Mouse (Mus musculus): ENCODE data around the gene Comp. TPM values are rescaled to one million over a fixed set of nuclear protein-coding genes. Genes with fewer than 3 reads are reported as not detected.
A peak's percentile ranks its signal among the peaks of the same experiment; 100 is the strongest.

Comp gene
- total RNA-seq (2021) = 1 to 10 TPM; 4.6 to 9.3 TPM
- long read RNA-seq, experiment 1, transcript Comp-201 (19 exons, 2,416 nt) = major isoform, 6 of 7 reads
- long read RNA-seq, experiment 1, partial matches to known transcripts = 1 of 7 reads
- long read RNA-seq, experiment 1, other reads (novel, unspliced or antisense) = 0 of 7 reads
- long read RNA-seq, experiment 2, transcript Comp-201 (19 exons, 2,416 nt) = major isoform, 14 of 16 reads
- long read RNA-seq, experiment 2, partial matches to known transcripts = 0 of 16 reads
- long read RNA-seq, experiment 2, other reads (novel, unspliced or antisense) = 2 of 16 reads

DNA sequence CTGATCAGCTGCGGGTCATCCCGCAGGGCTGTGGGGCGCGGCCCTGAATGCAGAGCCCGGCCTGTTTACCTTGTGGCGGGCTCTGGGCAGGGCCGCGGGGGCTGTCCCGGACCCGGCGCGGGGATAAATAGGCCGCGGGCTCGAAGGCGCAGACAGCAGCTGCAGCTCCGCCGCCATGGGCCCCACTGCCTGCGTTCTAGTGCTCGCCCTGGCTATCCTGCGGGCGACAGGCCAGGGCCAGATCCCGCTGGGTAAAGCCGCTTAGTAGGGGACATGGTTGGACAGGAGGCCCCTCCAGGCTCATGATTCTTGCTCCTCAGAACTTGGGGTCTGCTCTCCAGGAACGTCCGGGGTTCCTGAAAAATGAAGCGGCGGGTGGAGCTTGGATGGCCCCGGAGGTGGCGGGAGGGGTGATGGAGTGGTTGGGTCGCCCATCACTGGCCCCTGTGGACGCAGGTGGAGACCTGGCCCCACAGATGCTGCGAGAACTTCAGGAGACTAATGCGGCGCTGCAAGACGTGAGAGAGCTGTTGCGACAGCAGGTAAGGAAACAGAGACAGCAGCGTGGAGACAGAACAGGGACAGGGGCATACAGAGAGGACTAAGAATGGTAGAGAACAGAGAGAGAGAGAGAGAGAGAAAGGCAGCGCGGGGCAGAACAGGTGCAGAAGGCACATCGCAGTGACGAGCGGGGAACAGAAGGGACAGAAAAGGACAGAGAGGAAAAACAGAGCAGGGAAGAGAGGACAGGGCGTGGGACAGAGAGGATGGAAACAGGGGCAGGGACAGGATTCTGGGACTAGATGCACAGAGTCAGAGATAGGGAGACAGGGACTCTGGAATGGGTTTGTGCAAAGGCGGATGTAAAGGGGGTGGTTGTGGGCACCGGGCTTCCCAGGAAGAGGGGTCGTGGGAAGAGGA lies at the start of gene Comp:
Gene Comp, plus strand, starts transcription at position 162 of the 921 bp plus-strand sequence.
- no peak for DNase-seq (ENCODE audit: low spot score in 2 of 2)

DNA sequence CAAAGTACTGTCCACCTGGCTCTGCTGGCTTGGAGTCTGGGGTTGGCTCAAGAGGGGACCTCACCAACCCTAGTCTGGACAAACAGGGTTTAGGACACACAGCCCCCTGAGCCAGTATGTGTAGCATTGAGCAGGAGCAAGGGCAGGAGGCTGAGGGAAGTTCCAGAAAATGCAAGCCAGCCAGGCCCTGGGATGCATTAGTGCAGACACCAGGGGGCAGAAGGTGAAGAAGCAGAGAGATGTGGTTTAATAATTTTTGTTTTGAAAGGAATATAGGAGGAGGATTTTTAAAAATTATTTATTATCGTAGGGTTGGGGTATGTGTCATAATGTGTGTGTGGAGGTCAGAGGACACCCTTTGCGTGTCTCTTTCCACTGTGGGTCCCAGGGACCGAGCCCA lies 49.6 kb upstream of the Comp start:
- DNase-seq (ENCODE audit: low spot score in 2 of 2) = no peak

DNA sequence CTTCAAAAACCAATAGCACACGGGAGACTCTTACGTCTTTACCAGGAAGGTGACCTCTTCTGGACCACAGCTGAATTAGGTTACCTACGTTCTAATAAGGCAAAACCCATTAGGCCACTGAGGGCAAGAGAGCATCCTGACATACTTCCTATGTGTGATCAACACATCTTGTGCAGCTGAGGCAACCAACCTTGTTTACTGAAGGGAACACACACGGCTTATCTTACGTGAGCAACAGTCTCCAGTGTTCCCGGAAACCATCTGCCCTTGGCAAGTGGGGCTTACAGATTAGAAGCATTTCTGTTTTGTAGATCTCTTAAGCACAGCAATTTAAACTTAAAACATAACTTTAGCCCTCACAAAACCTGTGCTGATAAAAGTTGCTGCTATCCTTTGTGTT lies 45.8 kb upstream of the Comp start:
- no peak for DNase-seq (ENCODE audit: low spot score in 2 of 2)

DNA sequence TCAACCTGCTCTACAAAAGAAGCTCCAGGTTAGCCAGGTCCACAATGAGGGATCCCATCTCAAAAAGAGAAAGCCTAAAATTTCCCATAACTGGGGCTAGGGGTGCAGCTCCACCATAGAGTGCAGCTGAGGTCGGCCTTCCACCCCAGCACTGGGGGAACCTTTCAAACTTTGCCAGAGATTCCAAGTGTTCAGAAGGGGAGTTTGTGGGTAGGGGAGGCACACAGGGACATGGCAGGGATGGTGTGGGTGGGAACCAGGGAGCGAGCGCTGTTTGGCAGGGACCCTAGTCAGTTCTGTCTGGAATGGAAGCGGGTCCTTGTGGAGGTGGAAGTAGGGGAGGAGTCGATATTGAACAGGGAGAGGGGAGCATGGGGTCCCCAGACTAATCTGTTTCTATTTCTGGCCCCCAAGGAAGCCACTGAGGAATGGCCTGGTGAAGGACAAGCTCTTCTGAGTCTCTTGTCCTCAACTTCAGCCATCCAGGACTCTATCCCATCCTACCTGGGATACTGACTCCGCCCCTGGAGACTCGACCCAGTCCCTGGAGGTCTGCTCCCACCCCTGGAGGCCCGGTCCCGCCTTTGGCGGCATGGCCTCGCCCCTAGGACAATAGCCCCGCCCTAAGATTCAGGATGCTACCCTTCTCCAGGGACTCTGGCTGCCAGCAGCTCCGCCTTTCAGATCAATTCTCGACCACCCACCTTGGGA lies 44.1 kb upstream of the Comp start, which contains the start of gene Gdf1:
Gene Gdf1, plus strand, starts transcription at position 694 of the 711 bp plus-strand sequence.
- DNase-seq (ENCODE audit: low spot score in 2 of 2) = no peak

DNA sequence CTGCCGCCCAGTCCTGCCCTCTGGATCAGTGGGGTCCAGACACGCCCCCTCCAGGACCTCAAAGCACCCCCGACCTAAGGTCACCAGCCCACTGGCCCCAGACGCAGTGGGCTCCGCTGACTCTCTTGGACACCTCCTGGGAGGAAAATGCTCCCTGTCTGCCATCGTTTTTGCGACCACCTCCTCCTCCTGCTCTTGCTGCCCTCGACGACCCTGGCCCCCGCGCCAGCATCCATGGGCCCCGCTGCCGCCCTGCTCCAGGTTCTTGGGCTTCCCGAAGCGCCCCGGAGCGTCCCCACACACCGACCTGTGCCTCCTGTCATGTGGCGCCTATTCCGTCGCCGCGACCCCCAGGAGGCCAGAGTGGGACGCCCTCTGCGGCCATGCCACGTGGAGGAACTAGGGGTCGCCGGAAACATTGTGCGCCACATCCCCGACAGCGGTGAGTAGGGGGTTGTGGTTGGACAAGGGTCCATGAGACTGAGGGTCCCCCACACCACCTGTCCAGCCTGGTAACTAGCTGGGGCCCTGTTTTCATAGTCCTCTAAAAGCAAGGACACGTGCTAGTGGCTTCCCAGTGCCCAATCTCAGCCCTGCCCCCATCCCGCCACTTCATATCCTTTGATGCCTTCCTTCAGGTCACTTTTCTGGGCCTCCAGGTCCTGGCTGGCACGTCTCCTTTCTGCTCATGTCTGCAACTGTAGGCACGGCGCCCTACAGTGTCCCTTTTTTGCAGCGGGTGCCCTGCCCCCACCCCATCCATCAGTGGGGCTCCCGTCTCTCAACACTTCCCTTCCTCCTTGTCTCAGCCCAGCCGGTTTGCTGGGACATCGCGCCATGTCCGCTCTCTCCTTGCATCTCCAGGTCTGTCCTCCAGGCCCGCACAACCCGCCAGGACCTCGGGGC lies 43.3 kb upstream of the Comp start:
- DNase-seq (ENCODE audit: low spot score in 2 of 2) = no peak

DNA sequence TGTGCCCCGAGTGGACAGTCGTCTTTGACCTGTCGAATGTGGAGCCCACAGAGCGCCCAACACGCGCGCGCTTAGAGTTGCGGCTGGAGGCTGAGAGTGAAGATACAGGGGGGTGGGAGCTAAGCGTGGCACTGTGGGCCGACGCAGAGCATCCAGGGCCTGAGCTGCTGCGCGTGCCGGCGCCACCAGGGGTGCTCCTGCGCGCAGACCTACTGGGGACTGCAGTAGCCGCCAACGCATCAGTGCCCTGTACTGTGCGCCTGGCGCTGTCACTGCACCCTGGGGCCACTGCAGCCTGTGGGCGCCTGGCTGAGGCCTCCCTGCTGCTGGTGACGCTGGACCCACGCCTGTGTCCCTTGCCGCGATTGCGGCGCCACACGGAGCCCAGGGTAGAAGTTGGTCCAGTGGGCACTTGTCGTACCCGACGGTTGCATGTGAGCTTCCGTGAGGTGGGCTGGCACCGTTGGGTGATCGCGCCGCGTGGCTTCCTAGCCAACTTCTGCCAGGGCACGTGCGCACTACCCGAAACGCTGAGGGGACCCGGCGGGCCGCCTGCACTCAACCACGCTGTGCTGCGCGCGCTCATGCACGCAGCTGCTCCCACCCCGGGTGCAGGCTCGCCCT lies 42.5 kb upstream of the Comp start:
- peak in 1 of 2 experiments; percentile 53 for DNase-seq (ENCODE audit: low spot score in 2 of 2)

DNA sequence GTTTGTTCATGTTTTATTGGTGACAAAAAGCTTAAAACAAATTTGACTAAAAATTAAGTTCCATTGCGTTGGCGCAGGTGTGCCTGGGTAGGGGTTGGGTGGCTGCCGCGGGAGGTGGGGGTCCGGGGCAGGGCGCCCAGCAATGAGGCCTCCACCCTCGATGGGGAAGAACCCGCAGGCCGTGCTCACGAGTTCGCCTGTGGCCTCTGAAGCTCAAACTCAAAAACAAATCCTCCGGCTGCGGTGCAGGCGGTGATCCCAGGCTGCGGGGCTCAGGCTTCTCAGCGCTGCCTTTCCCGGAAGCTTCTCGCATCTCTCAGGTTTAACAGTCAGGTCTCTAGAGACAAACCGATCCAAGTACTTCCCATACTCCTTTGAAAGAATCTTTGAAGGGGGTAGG lies 41.8 kb upstream of the Comp start:
- DNase-seq (ENCODE audit: low spot score in 2 of 2) = no peak

DNA sequence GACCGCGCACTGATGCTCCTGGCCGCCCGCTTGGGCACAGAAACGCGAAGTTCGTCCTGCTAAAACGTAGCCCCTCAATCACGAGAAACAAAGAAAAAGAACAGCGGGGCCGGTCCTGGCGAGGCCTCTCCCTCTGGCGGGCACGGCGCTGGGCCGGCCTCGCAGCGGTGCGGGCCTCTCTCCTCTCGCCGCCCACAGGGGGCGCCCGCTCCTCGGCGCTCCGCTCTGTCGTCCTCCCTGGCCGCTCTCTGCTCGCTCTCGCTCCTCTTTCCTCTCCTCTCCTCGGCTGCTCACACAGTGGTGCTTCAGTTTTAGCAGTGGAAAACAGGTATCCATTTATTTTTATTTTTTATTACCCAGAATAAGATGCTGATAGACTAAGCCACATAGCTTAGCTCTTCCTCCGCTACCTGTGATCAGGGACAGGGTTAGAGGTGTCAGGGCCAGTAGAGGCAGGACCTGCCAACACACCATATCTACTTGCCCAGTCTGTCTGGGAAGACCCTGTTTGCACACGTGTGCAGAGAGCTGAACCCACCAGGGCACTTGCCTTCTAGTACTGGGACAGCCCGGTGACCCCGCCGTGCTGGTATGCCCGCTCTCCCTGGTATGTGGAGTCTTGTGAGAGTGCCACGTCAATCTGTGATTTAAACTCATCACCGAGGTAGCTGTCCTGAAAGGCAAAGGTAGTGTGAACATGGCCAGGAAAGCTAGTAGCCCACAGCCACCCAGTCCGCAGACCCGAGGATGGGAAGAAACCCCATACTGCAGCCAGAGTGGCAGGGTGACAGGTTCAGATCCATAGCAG lies 41.1 kb upstream of the Comp start:
- peak; percentile 74 to 79 for DNase-seq (ENCODE audit: low spot score in 2 of 2)

DNA sequence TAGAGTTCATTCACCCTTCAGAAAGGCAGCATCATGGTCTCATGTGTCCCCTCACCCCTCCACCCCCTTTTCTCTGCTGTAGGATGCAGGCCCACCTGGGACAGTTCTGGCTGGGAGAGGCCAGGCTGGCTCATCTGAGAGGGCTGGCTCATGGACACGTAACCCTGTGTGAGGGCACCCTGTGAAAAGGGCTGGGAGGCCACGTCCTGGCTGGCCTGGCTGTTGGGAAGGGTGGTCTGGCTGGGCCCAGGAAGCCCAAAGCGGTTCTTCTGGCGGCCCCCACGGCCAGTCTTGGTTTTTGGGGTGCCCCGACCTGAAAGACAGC lies 40.5 kb upstream of the Comp start:
- no peak for DNase-seq (ENCODE audit: low spot score in 2 of 2)

DNA sequence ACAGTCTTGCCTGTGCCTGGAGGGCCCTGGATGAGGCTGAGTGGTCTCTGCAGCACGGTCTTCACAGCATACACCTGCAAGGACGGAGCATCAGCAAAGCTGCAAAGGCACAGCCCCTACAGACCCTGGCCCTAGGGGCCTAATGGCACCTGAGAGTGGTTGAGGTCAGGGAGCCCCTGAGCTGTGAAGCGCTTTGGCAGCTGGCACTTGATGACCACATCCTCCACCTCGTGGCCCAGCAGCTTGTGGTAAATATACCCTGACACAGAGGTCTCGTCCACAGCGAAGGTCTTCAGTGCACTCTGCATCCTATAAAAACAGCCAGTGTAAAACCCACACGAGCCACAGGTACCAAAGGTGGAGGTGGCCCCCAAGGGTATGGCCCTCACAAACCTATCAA lies 34.4 kb upstream of the Comp start:
- no peak for DNase-seq (ENCODE audit: low spot score in 2 of 2)

DNA sequence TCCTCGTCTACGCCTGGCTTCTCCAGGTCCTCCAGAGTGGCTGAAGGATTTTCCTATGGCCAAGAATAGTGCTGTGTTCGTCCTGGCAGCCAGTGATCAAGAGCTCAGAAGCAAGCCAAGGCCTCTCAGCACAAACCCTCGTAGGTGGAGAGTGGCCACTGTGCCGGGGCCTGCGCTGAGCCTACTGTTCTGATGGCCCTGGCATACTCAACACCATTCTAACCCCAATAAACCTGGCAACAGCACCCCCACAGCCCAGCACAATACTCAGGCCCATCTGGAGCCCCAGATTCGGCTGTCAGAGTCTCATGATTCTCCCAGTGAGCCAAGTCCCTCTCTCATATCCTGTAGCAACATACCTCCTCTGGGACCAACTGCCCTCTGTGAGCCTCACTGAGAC lies 32.7 kb upstream of the Comp start:
- no peak for DNase-seq (ENCODE audit: low spot score in 2 of 2)

DNA sequence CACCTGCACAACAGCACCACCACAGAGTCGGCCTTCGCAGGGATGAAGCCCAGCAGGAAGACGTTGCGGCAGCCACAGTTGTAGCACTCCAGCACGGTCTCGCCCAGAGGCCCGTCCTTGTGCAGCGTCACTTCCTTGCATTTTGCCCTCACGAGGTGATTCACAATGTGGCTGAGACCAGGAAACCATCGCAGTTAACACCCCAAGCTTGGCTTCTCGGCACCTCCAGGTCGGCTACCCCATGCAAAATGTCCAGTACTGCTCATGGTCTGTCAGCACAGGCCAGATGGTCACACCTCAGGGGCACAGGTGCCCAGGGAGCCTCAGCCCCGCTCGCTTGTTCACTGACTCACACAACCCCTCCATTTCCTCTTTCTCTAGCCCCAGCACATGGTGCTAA lies 31.4 kb upstream of the Comp start:
- no peak for DNase-seq (ENCODE audit: low spot score in 2 of 2)

DNA sequence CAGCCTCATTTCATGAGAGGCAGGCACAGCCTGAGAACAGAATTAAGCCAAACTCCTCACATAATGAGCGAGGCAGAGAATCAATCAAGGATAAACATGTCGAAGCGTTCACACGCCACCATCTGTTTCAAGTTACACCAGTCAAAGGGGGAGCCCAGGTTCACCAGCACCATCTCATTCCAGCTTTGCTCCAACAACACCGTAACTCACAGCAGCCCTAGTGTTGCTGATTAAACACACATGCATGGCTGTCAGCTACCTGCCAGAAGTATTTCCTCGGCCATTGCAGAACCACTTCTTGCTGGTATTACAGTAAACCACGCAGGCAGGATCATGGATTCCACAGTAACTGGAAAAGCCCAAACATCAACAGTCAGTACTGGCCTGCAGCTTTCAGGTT lies 30.3 kb upstream of the Comp start:
- DNase-seq (ENCODE audit: low spot score in 2 of 2) = no peak

DNA sequence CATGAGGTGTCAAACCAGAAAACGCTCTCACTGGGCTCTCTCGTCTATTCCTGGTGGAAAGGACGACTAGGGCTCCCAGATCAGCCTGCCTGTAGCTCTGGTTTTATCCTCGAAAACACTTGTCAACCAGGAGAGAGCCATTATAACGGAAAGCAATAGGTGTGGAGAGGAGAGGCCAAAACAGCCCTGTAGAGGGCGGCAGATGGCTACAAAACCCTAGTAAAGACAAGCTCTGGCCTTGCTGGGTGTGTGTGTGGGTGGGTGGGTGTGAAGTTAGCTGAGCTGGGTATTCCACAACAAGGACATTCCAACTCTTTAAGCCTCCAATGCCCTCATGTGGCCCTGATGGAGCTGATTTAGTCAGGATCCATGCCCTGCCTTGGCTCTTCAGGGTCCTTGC lies 29.7 kb upstream of the Comp start:
- no peak for DNase-seq (ENCODE audit: low spot score in 2 of 2)

DNA sequence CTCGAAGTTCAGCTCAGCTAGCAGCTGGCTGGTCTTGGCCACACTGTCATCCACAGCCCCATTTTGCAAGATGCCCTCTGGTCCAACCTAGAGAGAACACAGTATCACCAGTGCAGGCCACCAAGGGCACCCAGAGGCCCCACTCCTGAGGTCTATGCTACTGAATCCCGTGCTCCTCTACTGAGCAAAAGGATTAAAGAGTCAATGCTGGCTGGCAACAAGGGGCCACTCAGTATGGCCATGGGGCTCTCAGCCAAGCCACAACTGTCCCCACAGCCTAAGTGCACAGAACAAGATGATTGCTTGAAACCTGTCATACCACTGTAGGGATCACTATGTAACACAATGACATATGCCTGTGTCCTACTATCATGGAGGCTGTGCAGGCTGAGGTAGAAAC lies 29.1 kb upstream of the Comp start:
- DNase-seq (ENCODE audit: low spot score in 2 of 2) = no peak

DNA sequence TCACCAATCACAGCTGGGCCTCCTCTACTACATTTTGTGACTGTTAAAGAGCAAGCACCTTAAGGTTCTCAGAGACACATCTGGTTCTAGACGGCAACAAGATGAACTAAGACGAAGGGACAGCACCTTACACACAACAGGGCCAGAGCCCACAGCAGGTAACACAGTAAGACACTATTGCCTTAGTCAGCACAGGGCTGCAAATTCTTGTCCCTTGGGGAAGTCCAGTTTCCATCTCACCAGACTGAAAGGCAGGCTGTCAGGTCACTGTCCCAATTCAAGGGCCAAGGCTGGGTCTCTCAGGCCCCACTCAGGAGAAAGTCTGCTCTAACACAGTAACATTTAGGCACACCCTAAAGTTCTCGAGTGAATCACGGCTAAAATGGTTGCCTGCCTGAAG lies 25.9 kb upstream of the Comp start:
- no peak for DNase-seq (ENCODE audit: low spot score in 2 of 2)

DNA sequence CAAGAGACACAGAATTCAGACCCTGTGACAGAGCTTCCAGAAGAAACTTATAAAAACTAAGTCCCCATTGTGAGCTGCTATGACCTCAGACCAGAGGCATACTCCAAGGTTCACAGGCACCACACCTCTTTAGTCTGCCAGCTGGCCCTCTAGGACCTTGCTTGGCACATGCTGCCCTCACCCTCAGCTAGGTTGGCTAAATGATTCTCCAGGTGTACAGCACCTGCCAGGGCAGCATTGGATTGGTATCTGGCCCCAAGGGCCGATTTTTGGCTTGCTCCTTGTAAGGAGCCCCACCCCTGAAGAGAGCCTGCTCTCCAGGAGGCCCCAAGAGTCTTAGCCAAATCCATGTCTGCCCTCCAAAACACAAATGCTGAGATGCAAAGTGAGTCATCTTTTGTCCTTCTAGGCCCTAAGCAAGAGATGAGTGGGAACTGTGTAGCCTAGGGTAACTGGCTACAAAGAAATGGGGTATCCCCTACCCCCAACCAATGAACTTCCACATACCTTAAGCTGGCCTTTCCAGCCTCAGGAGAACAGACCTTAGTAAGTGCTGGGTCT lies 25.4 kb upstream of the Comp start:
- DNase-seq (ENCODE audit: low spot score in 2 of 2) = no peak

DNA sequence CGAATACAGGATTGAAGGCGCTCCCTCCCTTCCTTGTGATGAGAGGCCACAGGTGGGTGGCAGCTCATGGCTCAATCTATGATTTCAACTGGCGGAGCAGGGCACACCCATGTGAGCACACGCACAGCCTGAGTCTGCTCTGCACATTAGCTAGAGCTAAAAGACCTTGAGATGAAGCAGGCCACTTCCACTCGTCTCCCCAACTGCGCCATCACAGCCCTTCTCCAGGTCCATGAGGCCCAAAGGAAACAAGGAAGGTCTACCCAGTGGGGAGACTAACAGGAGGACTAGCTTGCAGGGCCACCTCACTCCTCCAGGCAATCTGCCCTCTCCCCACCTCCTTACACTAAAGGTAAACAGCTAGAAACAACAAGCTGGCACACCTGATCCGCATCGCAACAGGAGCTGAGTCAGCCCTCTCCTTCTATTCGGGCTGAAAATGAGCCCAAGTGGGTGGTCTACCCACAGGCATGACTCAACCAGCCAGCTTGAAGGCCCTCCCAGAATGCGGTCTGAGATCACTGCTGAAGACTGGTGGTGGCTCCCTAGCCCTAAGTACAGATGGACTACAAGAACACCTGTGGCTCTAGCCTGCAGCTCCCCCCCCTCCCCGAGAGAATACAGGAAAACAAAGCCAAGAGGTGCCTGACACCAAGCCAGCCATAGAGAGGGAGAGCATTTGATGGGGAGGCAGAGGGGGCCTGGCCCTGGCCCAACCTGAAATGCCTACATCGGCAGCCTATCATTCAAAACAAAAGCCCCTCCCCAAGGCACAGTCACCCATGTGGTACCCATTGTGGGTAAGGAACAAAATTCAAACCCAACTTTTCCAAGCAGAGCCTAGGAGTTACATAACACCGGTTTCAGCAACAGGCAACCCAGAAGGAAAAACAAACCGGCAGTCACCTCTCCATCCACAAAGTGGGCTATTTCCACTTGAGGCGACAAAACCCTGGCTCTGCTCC lies 22.0 kb upstream of the Comp start:
- DNase-seq (ENCODE audit: low spot score in 2 of 2) = no peak
